Mouse (Mus musculus): ENCODE data around the gene Fto.

DNA sequence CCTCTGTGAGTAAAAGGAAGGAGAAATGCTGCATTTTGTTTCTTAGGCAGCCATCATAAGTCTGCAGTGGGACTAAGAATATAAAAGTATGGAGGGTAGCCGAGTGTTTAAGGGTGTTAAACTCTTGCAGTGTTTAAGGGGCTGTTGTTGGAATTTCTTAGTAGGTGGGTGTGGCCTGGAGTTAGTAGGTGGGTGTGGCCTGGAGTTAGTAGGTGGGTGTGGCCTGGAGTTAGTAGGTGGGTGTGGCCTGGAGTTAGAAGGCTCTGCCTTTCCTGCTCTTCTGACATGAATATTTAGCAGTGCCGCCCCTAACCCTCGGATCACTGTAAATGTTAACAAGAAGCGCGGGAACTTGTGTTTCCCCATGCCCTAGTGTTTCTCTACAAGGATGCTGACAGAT is 39.7 kb downstream of the Fto start:
- TF ChIP-seq EP300 (IDR thresholded peaks at IDR 0.05; ENCODE audit: low read depth) (no peak), CTCF (IDR thresholded peaks at IDR 0.05; ENCODE audit: low read depth) (no peak)

All from liver, embryonic 14.5 days (tissue).